23 mouse cellular contexts compared by ENCODE assay signal in genomic region chr5:27035291-27035690, GRCm38 (mm10).
DNase-seq lines count a peak whose midpoint lies in the region; ATAC-seq and TF ChIP-seq lines count a peak whose summit lies in the region.
"Had no signal": no experiment of that assay in that cellular context is flagged by ENCODE, and none has a peak within 500 bp of the region (broad histone marks: within the 10 kb centered on the region; RNA-seq: fewer than 3 reads in every experiment).

No protein-coding gene starts in this region.

- no peak overlapping the region for H3K4me2 ChIP-seq in kidney, postnatal 0 days (ENCODE audit: low read length)
- H3K4me2 ChIP-seq: heart, embryonic 11.5 days; hindbrain, embryonic 13.5 days; limb, embryonic 15.5 days; liver, embryonic 13.5 days; stomach, embryonic 15.5 days had no signal

- peak overlapping the region; percentile 24; the same call in 1 of the 2 replicates for H3K27ac ChIP-seq in cerebellum, adult 2 months (ENCODE audit: insufficient read depth, low read length)
- H3K27ac ChIP-seq in kidney, postnatal 0 days = no peak overlapping the region
- H3K27ac ChIP-seq: gastrocnemius, adult 2 months; hindbrain, embryonic 13.5 days; left cerebral cortex, adult 2 months; limb, embryonic 15.5 days; liver, embryonic 13.5 days; stomach, embryonic 15.5 days had no signal

- no peaks in the 10 kb centered on the region for H3K36me3 ChIP-seq in kidney, postnatal 0 days (ENCODE audit: insufficient read depth, low read length)
- H3K36me3 ChIP-seq: G1E; hindbrain, embryonic 13.5 days; limb, embryonic 15.5 days; liver, embryonic 13.5 days; stomach, embryonic 15.5 days had no signal

- no peak overlapping the region for H3K4me3 ChIP-seq in cerebellum, adult 2 months (replicated peaks; ENCODE audit: insufficient read depth, low read depth, low read length)
- H3K4me3 ChIP-seq in kidney, postnatal 0 days (replicated peaks; ENCODE audit: low read depth, low read length) = no peak overlapping the region
- H3K4me3 ChIP-seq: gastrocnemius, adult 2 months; hindbrain, embryonic 13.5 days; left cerebral cortex, adult 2 months; limb, embryonic 15.5 days; liver, embryonic 13.5 days; stomach, embryonic 15.5 days had no signal

- no peaks in the 10 kb centered on the region for H3K9me3 ChIP-seq in kidney, postnatal 0 days (replicated peaks; ENCODE audit: low read length)
- H3K9me3 ChIP-seq: hindbrain, embryonic 13.5 days; limb, embryonic 15.5 days; liver, embryonic 13.5 days; stomach, embryonic 15.5 days had no signal

- no peak overlapping the region for H3K9ac ChIP-seq in kidney, postnatal 0 days (ENCODE audit: low read depth, low read length)
- H3K9ac ChIP-seq: hindbrain, embryonic 13.5 days; limb, embryonic 15.5 days; liver, embryonic 13.5 days; stomach, embryonic 15.5 days had no signal

- no peak for TF ChIP-seq POLR2A in cerebellum, adult 2 months (IDR thresholded peaks at IDR 0.05; ENCODE audit: borderline replicate concordance, insufficient read depth, low read length)

- TF ChIP-seq CTCF in cerebellum, adult 2 months (IDR thresholded peaks at IDR 0.05; ENCODE audit: borderline replicate concordance, insufficient read depth, low read depth, low read length) = no peak
- TF ChIP-seq CTCF in kidney, postnatal 0 days (IDR thresholded peaks at IDR 0.05; ENCODE audit: low read depth) = no peak

- DNase-seq in cerebellum, adult 2 months = no peak
- no peak for DNase-seq in cerebellum, adult 9-10 months
- peak; percentile 29 for DNase-seq in kidney, postnatal 0 days (ENCODE audit: low spot score)
- no peak for DNase-seq in kidney, adult 8-10 months
- DNase-seq in retina, embryonic 14.5 days (ENCODE audit: low spot score) = peak; percentile 47
- no peak for DNase-seq in retina, postnatal 1 day
- no peak for DNase-seq in urinary bladder, postnatal 4 days (ENCODE audit: low spot score in 2 of 2)
- DNase-seq: gastrocnemius, adult 2 months; gastrocnemius, postnatal 36 days; heart, adult 18-20 months; heart, postnatal 36 days; kidney, adult 11 months; kidney, postnatal 14 days; liver, embryonic 13.5 days; lung, postnatal 14 days had no signal

- ATAC-seq in kidney, postnatal 0 days (replicated peaks; ENCODE audit: low FRiP score, low read depth) = no peak
- ATAC-seq: forebrain, embryonic 14.5 days; inflammation-experienced regulatory T-cells, adult 6 months had no signal

- H3K27me3 ChIP-seq in cerebellum, adult 2 months (ENCODE audit: control insufficient read depth, insufficient read depth, low read length) = no peaks in the 10 kb centered on the region
- H3K27me3 ChIP-seq in kidney, postnatal 0 days (ENCODE audit: insufficient read depth, low read length) = no peaks in the 10 kb centered on the region
- H3K27me3 ChIP-seq: hindbrain, embryonic 13.5 days; limb, embryonic 15.5 days; liver, embryonic 13.5 days; stomach, embryonic 15.5 days had no signal

- H3K4me1 ChIP-seq in cerebellum, adult 2 months (ENCODE audit: control insufficient read depth, insufficient read depth, low read length) = peaks cover 6% of the 10 kb centered on the region; the same call in 1 of the 2 replicates
- no peaks in the 10 kb centered on the region for H3K4me1 ChIP-seq in kidney, postnatal 0 days (replicated peaks; ENCODE audit: insufficient read depth, low read length)
- H3K4me1 ChIP-seq: hindbrain, embryonic 13.5 days; limb, embryonic 15.5 days; liver, embryonic 13.5 days; stomach, embryonic 15.5 days had no signal

- 90% methylated on average over 1 of the region's 1 CpGs for WGBS in cerebellum, adult 2 months
- 37% methylated on average over 1 of the region's 1 CpGs for WGBS in kidney, postnatal 0 days

Comparison
In these comparisons a context has a peak if more than half of its experiments do, and no peak if none do; other contexts are left out.
1. DNase-seq: peak in kidney, postnatal 0 days (single experiment) and retina, embryonic 14.5 days (single experiment); none in cerebellum, adult 2 months (0 of 2), cerebellum, adult 9-10 months (single experiment), kidney, adult 8-10 months (0 of 2), retina, postnatal 1 day (single experiment) and urinary bladder, postnatal 4 days (0 of 2).